Mouse (Mus musculus): ENCODE data around the gene Pick1. TPM values are rescaled to one million over a fixed set of nuclear protein-coding genes. Genes with fewer than 3 reads are reported as not detected.

The Pick1 gene
- total RNA-seq, 1 experiment: 61.0 TPM

GRCm38 (mm10) chr15:79285399-79285798 is 56.4 kb downstream of the Pick1 start, which contains the start of gene Baiap2l2:
TSS of gene Baiap2l2 (minus strand) at chr15:79285537.
- no peak for DNase-seq (ENCODE audit: low read depth, low spot score)
- Histone ChIP-seq H3K4me3 (ENCODE audit: insufficient read depth in 1 of 2, low read depth in 1 of 2, low read length in 2 of 2, poor library complexity in 1 of 2, severe bottlenecking in 1 of 2) (no peak within 1 kb of the TSS), H3K27ac (ENCODE audit: insufficient read depth, low read depth, low read length, poor library complexity, severe bottlenecking) (no peak within 1 kb of the TSS), H3K9me3 (ENCODE audit: control insufficient read depth, insufficient read depth, low read depth, low read length) (no peaks in the 10 kb centered on the region), H3K36me3 (ENCODE audit: control insufficient read depth, insufficient read depth, low read length, poor library complexity, severe bottlenecking) (peaks cover 25% of the 10 kb centered on the region), H3K9ac (ENCODE audit: insufficient read depth, low read depth, low read length, poor library complexity, severe bottlenecking) (no peak within 1 kb of the TSS), H3K4me1 (ENCODE audit: control insufficient read depth in 2 of 2, insufficient read depth in 2 of 2, low read length in 2 of 2, poor library complexity in 1 of 2) (peaks cover 0 to 13% of the 10 kb centered on the region in 2 experiments; a peak in 3 of 4 replicates)
- in situ Hi-C loops (cut with MboI; ENCODE audit: low sequenced_read_pairs in 2 of 2, unreplicated experiment in 2 of 2): no loop called here
- TF ChIP-seq CHD2 (IDR thresholded peaks at IDR 0.05; ENCODE audit: low read depth, low read length) (no peak), HCFC1 (IDR thresholded peaks at IDR 0.05; ENCODE audit: borderline replicate concordance, insufficient read depth, low read length) (no peak), ZC3H11A (IDR thresholded peaks at IDR 0.05; ENCODE audit: borderline replicate concordance, low read depth, low read length) (no peak), MAFK (IDR thresholded peaks at IDR 0.05; ENCODE audit: insufficient read depth, low read depth, low read length) (no peak), ZNF384 (IDR thresholded peaks at IDR 0.05; ENCODE audit: low read depth, low read length) (no peak)

- TF ChIP-seq ZC3H11A (IDR thresholded peaks at IDR 0.05; ENCODE audit: borderline replicate concordance, low read depth, low read length) (no peak), HCFC1 (IDR thresholded peaks at IDR 0.05; ENCODE audit: borderline replicate concordance, insufficient read depth, low read length) (no peak), MAFK (IDR thresholded peaks at IDR 0.05; ENCODE audit: insufficient read depth, low read depth, low read length) (no peak), CHD2 (IDR thresholded peaks at IDR 0.05; ENCODE audit: low read depth, low read length) (no peak)
- H3K4me1 ChIP-seq (ENCODE audit: control insufficient read depth in 2 of 2, insufficient read depth in 2 of 2, low read length in 2 of 2, poor library complexity in 1 of 2): peaks cover 0 to 8% of the 10 kb centered on the region in 2 experiments; a peak in 3 of 4 replicates
- in situ Hi-C loops (cut with MboI; ENCODE audit: low sequenced_read_pairs in 2 of 2, unreplicated experiment in 2 of 2): no loop called here
- no peak overlapping the region for H3K4me3 ChIP-seq (ENCODE audit: insufficient read depth in 1 of 2, low read depth in 1 of 2, low read length in 2 of 2, poor library complexity in 1 of 2, severe bottlenecking in 1 of 2)
- no peaks in the 10 kb centered on the region for H3K9me3 ChIP-seq (ENCODE audit: control insufficient read depth, insufficient read depth, low read depth, low read length)
- no peak overlapping the region for H3K9ac ChIP-seq (ENCODE audit: insufficient read depth, low read depth, low read length, poor library complexity, severe bottlenecking)
- H3K27ac ChIP-seq (ENCODE audit: insufficient read depth, low read depth, low read length, poor library complexity, severe bottlenecking): no peak overlapping the region
- DNase-seq (ENCODE audit: low read depth, low spot score): no peak
- H3K36me3 ChIP-seq (ENCODE audit: control insufficient read depth, insufficient read depth, low read length, poor library complexity, severe bottlenecking): peaks cover 25% of the 10 kb centered on the region
Observed at GRCm38 (mm10) chr15:79286141-79286540, 57.2 kb downstream of the Pick1 start.

- peaks cover 0 to 2% of the 10 kb centered on the region in 2 experiments; a peak in 3 of 4 replicates for H3K4me1 ChIP-seq (ENCODE audit: control insufficient read depth in 2 of 2, insufficient read depth in 2 of 2, low read length in 2 of 2, poor library complexity in 1 of 2)
- H3K9me3 ChIP-seq (ENCODE audit: control insufficient read depth, insufficient read depth, low read depth, low read length): no peaks in the 10 kb centered on the region
- in situ Hi-C loops (cut with MboI; ENCODE audit: low sequenced_read_pairs in 2 of 2, unreplicated experiment in 2 of 2): no loop called here
- DNase-seq (ENCODE audit: low read depth, low spot score): no peak
- no peak overlapping the region for H3K4me3 ChIP-seq (ENCODE audit: insufficient read depth in 1 of 2, low read depth in 1 of 2, low read length in 2 of 2, poor library complexity in 1 of 2, severe bottlenecking in 1 of 2)
- H3K36me3 ChIP-seq (ENCODE audit: control insufficient read depth, insufficient read depth, low read length, poor library complexity, severe bottlenecking): peaks cover 25% of the 10 kb centered on the region
- H3K27ac ChIP-seq (ENCODE audit: insufficient read depth, low read depth, low read length, poor library complexity, severe bottlenecking): no peak overlapping the region
- TF ChIP-seq CHD2 (IDR thresholded peaks at IDR 0.05; ENCODE audit: low read depth, low read length): no peak
- TF ChIP-seq ZNF384 (IDR thresholded peaks at IDR 0.05; ENCODE audit: low read depth, low read length): no peak
- no peak for TF ChIP-seq MAFK (IDR thresholded peaks at IDR 0.05; ENCODE audit: insufficient read depth, low read depth, low read length)
- TF ChIP-seq ZC3H11A (IDR thresholded peaks at IDR 0.05; ENCODE audit: borderline replicate concordance, low read depth, low read length): no peak
- TF ChIP-seq HCFC1 (IDR thresholded peaks at IDR 0.05; ENCODE audit: borderline replicate concordance, insufficient read depth, low read length): no peak
- H3K9ac ChIP-seq (ENCODE audit: insufficient read depth, low read depth, low read length, poor library complexity, severe bottlenecking): no peak overlapping the region
Observed at GRCm38 (mm10) chr15:79287091-79287490, 58.1 kb downstream of the Pick1 start.

- no peak for TF ChIP-seq CHD2 (IDR thresholded peaks at IDR 0.05; ENCODE audit: low read depth, low read length)
- Histone ChIP-seq H3K9ac (ENCODE audit: insufficient read depth, low read depth, low read length, poor library complexity, severe bottlenecking) (no peak overlapping the region), H3K27ac (ENCODE audit: insufficient read depth, low read depth, low read length, poor library complexity, severe bottlenecking) (no peak overlapping the region), H3K36me3 (ENCODE audit: control insufficient read depth, insufficient read depth, low read length, poor library complexity, severe bottlenecking) (peaks cover 25% of the 10 kb centered on the region), H3K4me3 (ENCODE audit: insufficient read depth in 1 of 2, low read depth in 1 of 2, low read length in 2 of 2, poor library complexity in 1 of 2, severe bottlenecking in 1 of 2) (no peak overlapping the region), H3K9me3 (ENCODE audit: control insufficient read depth, insufficient read depth, low read depth, low read length) (no peaks in the 10 kb centered on the region), H3K4me1 (ENCODE audit: control insufficient read depth in 2 of 2, insufficient read depth in 2 of 2, low read length in 2 of 2, poor library complexity in 1 of 2) (no peaks in the 10 kb centered on the region; a peak in 3 of 4 replicates)
- DNase-seq (ENCODE audit: low read depth, low spot score): no peak
- in situ Hi-C loops (cut with MboI; ENCODE audit: low sequenced_read_pairs in 2 of 2, unreplicated experiment in 2 of 2): no loop called here
Observed at GRCm38 (mm10) chr15:79288387-79288786, 59.4 kb downstream of the Pick1 start.

GRCm38 (mm10) chr15:79289441-79289840 is 60.5 kb downstream of the Pick1 start:
- Histone ChIP-seq H3K36me3 (ENCODE audit: control insufficient read depth, insufficient read depth, low read length, poor library complexity, severe bottlenecking) (peaks cover 25% of the 10 kb centered on the region), H3K4me1 (ENCODE audit: control insufficient read depth in 2 of 2, insufficient read depth in 2 of 2, low read length in 2 of 2, poor library complexity in 1 of 2) (no peaks in the 10 kb centered on the region; a peak in 3 of 4 replicates), H3K9ac (ENCODE audit: insufficient read depth, low read depth, low read length, poor library complexity, severe bottlenecking) (no peak overlapping the region), H3K27ac (ENCODE audit: insufficient read depth, low read depth, low read length, poor library complexity, severe bottlenecking) (no peak overlapping the region), H3K9me3 (ENCODE audit: control insufficient read depth, insufficient read depth, low read depth, low read length) (no peaks in the 10 kb centered on the region), H3K4me3 (ENCODE audit: insufficient read depth in 1 of 2, low read depth in 1 of 2, low read length in 2 of 2, poor library complexity in 1 of 2, severe bottlenecking in 1 of 2) (no peak overlapping the region)
- in situ Hi-C loops (cut with MboI; ENCODE audit: low sequenced_read_pairs in 2 of 2, unreplicated experiment in 2 of 2): no loop called here
- TF ChIP-seq ZNF384 (IDR thresholded peaks at IDR 0.05; ENCODE audit: low read depth, low read length) (no peak), CHD2 (IDR thresholded peaks at IDR 0.05; ENCODE audit: low read depth, low read length) (no peak), ZC3H11A (IDR thresholded peaks at IDR 0.05; ENCODE audit: borderline replicate concordance, low read depth, low read length) (no peak), HCFC1 (IDR thresholded peaks at IDR 0.05; ENCODE audit: borderline replicate concordance, insufficient read depth, low read length) (no peak), MAFK (IDR thresholded peaks at IDR 0.05; ENCODE audit: insufficient read depth, low read depth, low read length) (no peak)
- no peak for DNase-seq (ENCODE audit: low read depth, low spot score)

Measured in ES-E14 (cell line).